Mouse (Mus musculus) testis, adult 2 months (tissue): ENCODE measurements around the gene Zdhhc6. TPM values are rescaled to one million over a fixed set of nuclear protein-coding genes. Genes with fewer than 3 reads are reported as not detected.

Experiments used
- H3K27ac ChIP-seq: fragments of 200-500 bp; 2 replicates; pipeline ENCODE4 v1.5.1; 2012; ENCODE audit warnings: low read depth, low read length; ENCODE audit not compliant: control insufficient read depth, insufficient read depth
- H3K27me3 ChIP-seq: fragments of 200-500 bp; 2 replicates; pipeline ENCODE4 v1.6.1; 2012; ENCODE audit warnings: mild to moderate bottlenecking, low read length, moderate library complexity; ENCODE audit not compliant: control insufficient read depth, insufficient read depth
- H3K36me3 ChIP-seq: fragments of 200-500 bp; 2 replicates; pipeline ENCODE4 v1.6.1; 2012; ENCODE audit warnings: mild to moderate bottlenecking, low read length; ENCODE audit not compliant: control insufficient read depth, insufficient read depth
- H3K4me1 ChIP-seq: fragments of 200-500 bp; 2 replicates; pipeline ENCODE4 v1.6.1; 2012; ENCODE audit warnings: low read length; ENCODE audit not compliant: control insufficient read depth, insufficient read depth
- H3K4me3 ChIP-seq: fragments of 200-500 bp; 2 replicates; pipeline ENCODE4 v1.5.1; 2012; ENCODE audit warnings: low read depth, mild to moderate bottlenecking, low read length, moderate library complexity, mixed read lengths; ENCODE audit not compliant: control insufficient read depth
- CTCF ChIP-seq: fragments of 200-500 bp; IDR thresholded peaks from 2 replicates; pipeline ENCODE4 v1.5.1; 2012; ENCODE audit warnings: low read depth, mild to moderate bottlenecking, inconsistent platforms, low read length, moderate library complexity; ENCODE audit not compliant: control insufficient read depth, insufficient read depth, insufficient replicate concordance
- POLR2A ChIP-seq: fragments of 200-500 bp; IDR thresholded peaks from 2 replicates; pipeline ENCODE4 v1.6.1; 2012; ENCODE audit warnings: low read depth, mild to moderate bottlenecking, inconsistent platforms, low read length, moderate library complexity; ENCODE audit not compliant: control insufficient read depth
- polyA plus RNA-seq: library from polyadenylated mRNA; depleted of rRNA; stranded (reverse); fragments of >200 nt; gene quantifications from 2 replicates; pipeline ENCODE4 v1.2.3, GENCODE M21; 2012; rRNA removed

The Zdhhc6 gene
- 10.7 and 13.2 TPM in 2 replicates for polyA plus RNA-seq

DNA sequence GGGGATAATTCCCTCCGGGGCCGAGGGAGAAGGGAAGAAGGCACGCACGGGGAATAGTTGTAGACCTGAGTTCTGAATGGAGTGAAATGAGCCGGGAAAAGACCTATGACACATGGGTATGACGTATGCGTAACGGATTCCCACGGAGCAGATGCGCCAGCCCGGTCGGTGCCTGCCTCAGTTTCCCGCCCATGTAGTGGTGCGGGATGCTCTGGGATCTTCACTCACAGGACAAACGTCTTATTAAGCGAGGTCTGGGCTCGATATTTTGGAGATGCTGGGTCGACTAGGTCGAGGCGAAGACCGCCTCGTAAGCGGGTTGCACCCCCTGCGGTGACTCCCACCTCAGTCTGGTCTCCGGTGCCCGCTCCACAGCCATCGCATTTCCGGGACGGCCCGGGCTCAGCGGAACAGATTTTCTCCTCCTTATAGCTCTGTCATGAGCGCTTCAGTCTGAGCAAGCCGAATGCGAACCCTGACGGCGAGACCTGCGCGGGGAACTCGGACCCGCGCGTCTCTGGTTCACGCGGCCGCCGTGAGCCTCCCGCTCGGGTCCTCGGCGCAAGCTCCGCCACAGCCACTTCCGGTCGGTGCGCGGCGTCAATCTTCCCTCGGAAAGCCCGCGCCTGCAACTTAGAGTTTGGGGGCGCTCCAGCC, at the start of gene Zdhhc6:
Gene Zdhhc6 (minus strand): TSS at position 581 of the 657 bp plus-strand sequence.
- Histone ChIP-seq H3K27ac (peak within 1 kb of the TSS; percentile 88), H3K27me3 (no peaks in the 10 kb centered on the region), H3K36me3 (no peaks in the 10 kb centered on the region; the same call in 1 of the 2 replicates), H3K4me3 (peak within 1 kb of the TSS; percentile 100), H3K4me1 (peaks cover 2% of the 10 kb centered on the region)
- TF ChIP-seq CTCF, result no peak
- TF ChIP-seq POLR2A, result peak; percentile 20

DNA sequence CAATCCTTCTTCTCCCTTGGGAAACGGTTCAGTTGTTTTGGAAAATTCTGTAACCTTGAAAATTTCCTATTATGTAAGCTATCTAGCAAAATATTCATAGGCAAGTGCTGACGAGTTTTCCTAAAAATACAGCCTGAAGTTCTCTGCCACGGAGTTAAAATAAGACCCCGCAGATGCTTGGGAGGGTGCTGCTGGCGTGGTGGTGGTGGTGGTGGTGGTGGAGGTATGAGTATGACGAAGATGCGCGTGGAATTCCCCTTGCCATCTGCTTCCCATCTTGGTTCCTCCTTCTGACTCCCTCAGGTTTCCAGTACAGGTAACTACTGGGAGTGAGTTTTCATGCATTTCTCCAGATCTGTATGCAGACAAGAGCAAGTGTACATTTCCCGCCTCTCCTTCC, 46.8 kb upstream of the Zdhhc6 start:
- no peaks in the 10 kb centered on the region for H3K27me3 ChIP-seq
- no peak overlapping the region for H3K27ac ChIP-seq
- no peak overlapping the region for H3K4me3 ChIP-seq
- no peaks in the 10 kb centered on the region for H3K4me1 ChIP-seq
- TF ChIP-seq CTCF, result no peak
- TF ChIP-seq POLR2A, result no peak
- H3K36me3 ChIP-seq, result no peaks in the 10 kb centered on the region

DNA sequence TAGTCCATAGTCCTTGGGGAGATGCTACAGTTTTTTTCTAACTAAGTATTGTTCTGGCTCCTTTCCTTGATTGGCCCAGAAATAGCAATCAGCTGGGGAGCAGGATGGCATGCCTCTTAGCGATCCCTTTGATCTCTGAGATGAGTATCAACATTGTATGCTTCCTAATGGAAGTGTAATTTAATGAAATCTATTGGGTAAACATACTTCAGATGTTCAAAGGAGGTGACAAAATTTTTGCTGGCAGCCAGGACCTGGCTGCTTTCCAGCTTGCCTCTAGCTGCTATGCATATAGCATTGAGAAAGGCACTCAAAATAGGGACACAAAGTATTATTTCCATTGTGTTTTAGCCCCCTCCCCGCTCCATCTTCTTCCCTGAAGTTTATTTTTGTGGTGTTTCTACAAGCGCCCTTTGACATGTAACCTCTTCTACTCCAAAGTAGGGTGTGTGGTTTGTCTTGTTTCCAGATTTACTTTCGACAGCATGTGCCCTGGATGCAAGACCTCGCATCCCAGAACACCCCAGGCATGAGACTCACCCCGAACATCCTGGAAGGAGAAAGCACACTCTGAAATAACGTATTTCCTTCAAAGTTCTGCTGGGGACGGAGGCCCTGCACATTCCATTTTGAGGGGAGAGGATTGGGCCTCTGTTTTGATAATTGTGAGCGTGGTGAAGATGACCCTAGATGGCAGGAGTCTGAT, 35.0 kb upstream of the Zdhhc6 start:
- H3K27me3 ChIP-seq, result no peaks in the 10 kb centered on the region
- H3K4me3 ChIP-seq, result no peak overlapping the region
- no peaks in the 10 kb centered on the region for H3K36me3 ChIP-seq
- no peaks in the 10 kb centered on the region for H3K4me1 ChIP-seq
- no peak overlapping the region for H3K27ac ChIP-seq
- TF ChIP-seq POLR2A (no peak), CTCF (no peak)

DNA sequence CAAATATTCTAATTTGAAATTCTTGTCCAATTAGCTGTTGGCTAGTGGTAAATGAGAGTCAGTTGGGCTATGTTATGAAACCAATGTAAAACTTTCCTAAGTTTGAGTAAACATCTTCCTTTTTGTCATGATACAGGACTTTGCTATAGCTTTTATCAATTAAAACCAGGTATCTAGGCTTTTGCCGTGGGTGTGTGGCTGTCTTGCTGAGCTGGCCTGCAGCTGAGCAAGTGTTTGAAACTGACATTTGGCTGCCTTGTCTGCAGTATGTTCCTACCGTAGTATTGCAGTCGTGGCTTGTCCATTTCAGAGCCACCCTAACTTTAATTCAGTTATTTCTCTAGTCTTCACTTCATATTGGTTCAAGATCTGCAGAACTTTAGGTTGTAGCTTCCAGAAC, 32.4 kb upstream of the Zdhhc6 start:
- Histone ChIP-seq H3K4me3 (no peak overlapping the region), H3K36me3 (no peaks in the 10 kb centered on the region), H3K27me3 (no peaks in the 10 kb centered on the region), H3K4me1 (no peaks in the 10 kb centered on the region), H3K27ac (no peak overlapping the region)
- TF ChIP-seq POLR2A, result no peak
- no peak for TF ChIP-seq CTCF

DNA sequence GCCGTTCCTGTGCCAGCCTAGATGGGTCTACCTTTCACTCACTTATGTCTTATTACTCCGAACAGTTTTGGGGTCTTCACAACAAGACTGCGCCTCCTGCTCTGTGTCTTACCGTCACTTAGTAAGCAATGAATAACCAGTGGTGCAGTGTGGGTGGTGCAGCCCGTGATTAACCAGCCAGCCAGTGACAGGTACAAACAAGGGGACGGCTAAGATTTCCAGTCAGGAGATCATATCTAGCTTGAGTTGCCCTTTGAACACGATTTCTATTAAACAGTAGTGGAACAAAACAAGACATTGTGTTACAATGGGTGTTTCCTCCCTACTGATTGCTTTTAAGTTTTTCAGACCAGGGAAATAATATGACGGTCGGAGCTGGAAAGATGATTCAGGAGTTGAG, 27.4 kb upstream of the Zdhhc6 start:
- Histone ChIP-seq H3K36me3 (no peaks in the 10 kb centered on the region), H3K27me3 (no peaks in the 10 kb centered on the region), H3K27ac (no peak overlapping the region), H3K4me3 (no peak overlapping the region), H3K4me1 (no peaks in the 10 kb centered on the region)
- no peak for TF ChIP-seq CTCF
- TF ChIP-seq POLR2A, result no peak

DNA sequence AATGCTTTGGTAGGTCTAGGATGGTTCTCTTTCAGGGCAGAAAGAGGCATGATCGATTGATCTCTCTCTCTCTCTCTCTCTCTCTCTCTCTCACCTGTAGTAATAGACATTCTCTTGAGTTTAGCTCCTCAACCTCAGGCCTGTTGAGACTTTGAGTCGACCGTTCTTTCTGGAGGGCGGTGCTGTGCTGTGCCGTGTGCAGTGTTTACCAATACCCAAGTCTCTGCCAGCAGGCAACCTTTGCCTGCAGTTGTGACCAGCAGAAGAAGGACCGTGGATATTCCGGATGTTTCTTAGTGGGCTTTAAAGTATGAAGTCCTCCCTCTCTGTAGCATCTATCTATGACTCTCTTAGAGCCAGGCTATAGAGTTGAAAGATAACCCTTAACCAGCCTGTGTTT, 26.6 kb upstream of the Zdhhc6 start:
- no peak overlapping the region for H3K4me3 ChIP-seq
- H3K36me3 ChIP-seq, result no peaks in the 10 kb centered on the region
- no peaks in the 10 kb centered on the region for H3K27me3 ChIP-seq
- no peak for TF ChIP-seq POLR2A
- TF ChIP-seq CTCF, result no peak
- H3K27ac ChIP-seq, result no peak overlapping the region
- no peaks in the 10 kb centered on the region for H3K4me1 ChIP-seq

DNA sequence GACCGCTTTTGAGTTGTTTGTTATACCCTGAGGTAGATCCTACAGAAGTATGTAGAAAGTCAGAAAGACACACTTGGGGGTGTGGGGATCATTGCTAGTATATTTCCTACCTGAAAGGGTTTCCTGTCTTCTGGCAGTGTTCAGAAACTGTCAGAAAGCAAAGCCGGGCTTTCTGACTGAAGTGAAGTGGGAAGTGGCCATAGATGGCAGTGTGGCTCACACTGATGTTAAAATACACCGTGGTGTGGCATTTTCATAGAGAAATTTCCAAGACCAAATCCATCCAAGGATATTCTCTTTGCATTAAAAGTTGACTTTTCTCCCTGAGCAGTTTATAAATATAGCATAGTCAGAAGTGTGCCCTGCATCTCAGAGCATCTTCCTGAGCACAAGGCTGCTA, 25.5 kb upstream of the Zdhhc6 start:
- H3K36me3 ChIP-seq, result no peaks in the 10 kb centered on the region
- H3K27me3 ChIP-seq, result no peaks in the 10 kb centered on the region
- H3K4me3 ChIP-seq, result no peak overlapping the region
- H3K4me1 ChIP-seq, result no peaks in the 10 kb centered on the region
- TF ChIP-seq CTCF (no peak), POLR2A (no peak)
- no peak overlapping the region for H3K27ac ChIP-seq

DNA sequence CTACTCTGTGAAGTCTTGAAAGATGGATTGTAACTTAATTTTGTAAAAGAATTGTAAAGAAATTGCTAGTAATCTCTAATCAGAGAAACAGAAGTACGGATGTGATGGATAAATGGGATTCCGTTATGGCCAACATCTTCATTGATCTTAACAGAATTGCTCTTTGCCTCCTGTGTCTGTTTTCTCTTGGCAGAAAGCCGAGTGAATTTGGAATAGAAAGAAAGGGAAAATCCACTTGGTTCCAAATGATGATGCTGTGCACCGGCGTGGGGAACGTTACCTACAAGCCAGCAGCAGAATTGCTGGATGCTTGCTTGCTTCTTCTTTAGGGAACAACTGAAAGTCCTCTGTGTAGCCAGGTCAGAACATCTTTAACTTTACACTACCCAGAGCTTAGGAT, 24.7 kb upstream of the Zdhhc6 start:
- H3K4me1 ChIP-seq, result no peaks in the 10 kb centered on the region
- no peak overlapping the region for H3K4me3 ChIP-seq
- H3K27ac ChIP-seq, result no peak overlapping the region
- TF ChIP-seq POLR2A (no peak), CTCF (no peak)
- no peaks in the 10 kb centered on the region for H3K36me3 ChIP-seq
- no peaks in the 10 kb centered on the region for H3K27me3 ChIP-seq
